Mouse (Mus musculus): ENCODE measurements at regions not wholly inside any gene's neighbourhood (a gene's known extent, or its start where the extent isn't known, plus 50 kb on each side); places are given as distances from the start of the nearest gene placed in this dataset.

DNA sequence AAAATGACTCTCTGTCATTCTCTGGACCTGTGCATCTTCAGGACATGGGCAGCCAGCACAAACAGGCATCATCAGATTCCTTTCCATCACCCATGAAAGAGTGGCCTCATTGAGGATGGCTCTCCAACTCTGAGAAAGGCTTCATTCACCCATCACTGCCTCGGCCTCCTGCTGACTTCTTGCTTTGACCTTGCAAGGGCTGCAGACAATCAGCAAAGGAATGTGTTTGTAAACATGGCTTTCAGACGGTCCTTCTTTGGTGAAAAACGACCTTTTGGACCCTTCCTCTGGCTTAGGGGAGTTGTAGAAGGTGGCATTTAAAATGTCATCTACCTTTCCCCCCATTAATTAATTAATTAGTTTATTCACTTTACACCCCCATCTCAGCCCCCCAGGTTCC lies 134.3 kb downstream of the Moxd1 start:
- no peak for ATAC-seq (replicated peaks; ENCODE audit: insufficient number of reproducible peaks, insufficient read depth, low FRiP score, low read depth)

DNA sequence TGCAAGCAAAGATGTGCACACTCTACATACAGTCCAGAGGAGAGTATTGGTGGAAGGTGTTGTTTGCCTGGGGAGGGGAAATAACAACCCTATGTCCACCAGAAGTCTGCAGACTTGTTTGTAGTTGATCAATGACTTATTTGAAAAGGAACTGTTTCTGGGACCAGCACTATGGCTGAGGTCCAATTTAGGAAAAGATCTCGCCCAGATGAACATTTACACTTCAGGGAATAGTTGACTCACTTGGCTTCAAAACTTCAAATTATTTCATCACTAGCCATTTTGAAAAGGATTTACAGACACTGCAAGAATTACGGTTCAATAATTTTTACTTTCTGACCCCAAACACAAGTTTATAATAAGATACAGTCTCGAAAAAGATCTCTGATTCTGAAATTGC lies 138.1 kb downstream of the Moxd1 start:
- H3K4me3 ChIP-seq = no peak overlapping the region
- 67% methylated on average over 3 of the region's 3 CpGs for WGBS
- no peak for ATAC-seq (replicated peaks; ENCODE audit: insufficient number of reproducible peaks, insufficient read depth, low FRiP score, low read depth)

More for the DNA sequence above, 134.3 kb downstream of the Moxd1 start:
- Histone ChIP-seq H3K4me1 (replicated peaks) (no peaks in the 10 kb centered on the region), H3K9me3 (replicated peaks) (no peaks in the 10 kb centered on the region), H3K4me3 (no peak overlapping the region), H3K27me3 (no peaks in the 10 kb centered on the region), H3K27ac (no peak overlapping the region), H3K4me2 (no peak overlapping the region), H3K36me3 (no peaks in the 10 kb centered on the region), H3K9ac (no peak overlapping the region)
- WGBS = 23% methylated on average over 3 of the region's 3 CpGs

DNA sequence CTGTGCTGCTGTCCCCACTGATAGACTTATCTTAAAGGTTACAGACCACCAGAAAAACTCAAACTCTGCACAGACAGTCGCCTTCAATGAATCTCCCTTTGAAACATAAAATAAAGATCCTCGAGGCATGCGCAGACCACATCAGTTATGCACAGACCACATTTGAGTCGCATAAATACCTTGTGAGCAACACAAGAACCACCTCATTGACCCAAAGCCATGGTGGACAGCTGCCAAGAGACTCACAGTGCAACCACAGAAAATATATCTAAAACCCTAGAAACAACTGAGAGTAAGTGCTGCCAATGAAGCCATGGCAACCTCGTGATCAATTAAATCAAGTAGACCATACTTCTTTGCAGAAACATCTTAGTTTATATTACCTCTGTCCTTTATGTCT lies 142.1 kb downstream of the Moxd1 start:
- WGBS = 65% methylated on average over 5 of the region's 5 CpGs

More for the DNA sequence above, 138.1 kb downstream of the Moxd1 start:
- no peak overlapping the region for H3K9ac ChIP-seq
- no peaks in the 10 kb centered on the region for H3K4me1 ChIP-seq (replicated peaks)
- H3K27ac ChIP-seq = no peak overlapping the region
- H3K4me2 ChIP-seq = no peak overlapping the region
- no peaks in the 10 kb centered on the region for H3K36me3 ChIP-seq
- no peaks in the 10 kb centered on the region for H3K9me3 ChIP-seq (replicated peaks)
- no peaks in the 10 kb centered on the region for H3K27me3 ChIP-seq

DNA sequence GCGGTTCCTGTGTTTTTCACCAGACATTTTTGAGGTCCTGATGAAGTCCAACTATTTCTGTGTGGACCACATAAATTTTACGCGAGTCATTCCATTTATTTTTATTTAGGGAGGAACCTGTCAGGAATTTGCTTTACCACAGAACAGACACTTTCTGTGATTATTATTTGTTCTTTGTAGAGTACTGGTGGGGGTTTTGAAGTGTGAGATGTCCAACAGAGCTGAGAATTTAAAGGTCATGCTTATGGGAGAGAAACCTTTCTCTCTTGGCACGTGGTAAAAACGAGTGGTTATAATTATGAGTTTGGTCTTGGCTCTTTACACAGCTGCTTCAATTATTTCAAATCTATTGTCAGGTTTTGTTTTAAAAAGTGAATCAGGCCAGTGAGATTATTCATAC lies 143.7 kb downstream of the Moxd1 start:
- H3K27me3 ChIP-seq = no peaks in the 10 kb centered on the region
- H3K4me2 ChIP-seq = no peak overlapping the region
- H3K36me3 ChIP-seq = no peaks in the 10 kb centered on the region
- no peak overlapping the region for H3K27ac ChIP-seq
- WGBS = 82% methylated on average over 5 of the region's 5 CpGs
- H3K9ac ChIP-seq = no peak overlapping the region
- H3K4me1 ChIP-seq (replicated peaks) = no peaks in the 10 kb centered on the region
- no peaks in the 10 kb centered on the region for H3K9me3 ChIP-seq (replicated peaks)
- no peak overlapping the region for H3K4me3 ChIP-seq
- ATAC-seq (replicated peaks; ENCODE audit: insufficient number of reproducible peaks, insufficient read depth, low FRiP score, low read depth) = no peak

More for the DNA sequence above, 142.1 kb downstream of the Moxd1 start:
- H3K4me3 ChIP-seq = no peak overlapping the region
- no peaks in the 10 kb centered on the region for H3K9me3 ChIP-seq (replicated peaks)
- no peak overlapping the region for H3K27ac ChIP-seq
- H3K4me1 ChIP-seq (replicated peaks) = no peaks in the 10 kb centered on the region
- H3K36me3 ChIP-seq = no peaks in the 10 kb centered on the region
- ATAC-seq (replicated peaks; ENCODE audit: insufficient number of reproducible peaks, insufficient read depth, low FRiP score, low read depth) = no peak
- no peak overlapping the region for H3K9ac ChIP-seq
- no peak overlapping the region for H3K4me2 ChIP-seq
- H3K27me3 ChIP-seq = no peaks in the 10 kb centered on the region

DNA sequence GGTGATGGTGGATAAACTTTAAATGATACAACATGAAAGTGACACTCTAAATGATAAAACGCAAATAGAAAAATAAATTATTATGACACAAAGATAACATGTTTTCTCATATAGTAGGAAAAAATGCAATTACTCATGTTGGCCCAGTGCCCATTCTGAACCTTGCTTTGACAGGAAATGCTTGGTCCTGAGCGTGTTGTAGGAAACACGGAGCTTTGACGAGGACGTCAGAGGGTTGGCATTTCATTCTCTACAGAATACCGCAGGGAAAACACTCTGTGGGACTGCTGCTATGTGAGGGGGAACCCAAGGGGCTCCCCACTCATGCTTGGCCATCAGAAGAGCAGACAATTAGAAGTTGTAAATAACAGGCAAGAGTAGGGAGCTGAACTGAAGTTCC lies 150.6 kb downstream of the Moxd1 start:
- Histone ChIP-seq H3K4me2 (no peak overlapping the region), H3K27ac (no peak overlapping the region), H3K9me3 (replicated peaks) (no peaks in the 10 kb centered on the region), H3K4me1 (replicated peaks) (peaks cover 4% of the 10 kb centered on the region; the same call in 1 of the 2 replicates), H3K9ac (no peak overlapping the region), H3K36me3 (no peaks in the 10 kb centered on the region), H3K27me3 (no peaks in the 10 kb centered on the region), H3K4me3 (no peak overlapping the region)
- no peak for ATAC-seq (replicated peaks; ENCODE audit: insufficient number of reproducible peaks, insufficient read depth, low FRiP score, low read depth)
- WGBS = 33% methylated on average over 6 of the region's 6 CpGs

DNA sequence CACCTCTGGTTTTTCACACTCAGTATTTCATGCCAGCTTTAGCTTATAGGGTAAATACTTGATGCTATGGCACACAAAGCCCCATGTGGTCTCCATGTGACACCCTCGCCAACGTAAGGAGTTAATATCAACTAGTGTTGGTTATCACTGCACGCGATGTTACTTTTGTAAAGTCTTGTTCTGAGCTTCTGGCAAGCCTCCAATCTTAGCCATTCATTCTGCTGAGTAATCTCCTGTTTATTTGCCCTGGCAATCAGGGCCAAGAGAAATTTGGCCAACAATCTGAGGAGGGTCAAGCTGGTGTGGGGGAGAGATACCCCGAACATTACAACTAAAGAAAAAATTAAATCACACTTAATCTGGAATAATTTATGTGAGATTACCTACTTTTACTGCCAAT lies 156.0 kb downstream of the Moxd1 start:
- H3K4me3 ChIP-seq = no peak overlapping the region
- H3K4me2 ChIP-seq = no peak overlapping the region
- H3K27ac ChIP-seq = no peak overlapping the region
- no peak for ATAC-seq (replicated peaks; ENCODE audit: insufficient number of reproducible peaks, insufficient read depth, low FRiP score, low read depth)
- no peak overlapping the region for H3K9ac ChIP-seq
- H3K4me1 ChIP-seq (replicated peaks) = peaks cover 4% of the 10 kb centered on the region
- H3K27me3 ChIP-seq = no peaks in the 10 kb centered on the region
- H3K36me3 ChIP-seq = no peaks in the 10 kb centered on the region
- no peaks in the 10 kb centered on the region for H3K9me3 ChIP-seq (replicated peaks)
- WGBS = 38% methylated on average over 5 of the region's 5 CpGs

DNA sequence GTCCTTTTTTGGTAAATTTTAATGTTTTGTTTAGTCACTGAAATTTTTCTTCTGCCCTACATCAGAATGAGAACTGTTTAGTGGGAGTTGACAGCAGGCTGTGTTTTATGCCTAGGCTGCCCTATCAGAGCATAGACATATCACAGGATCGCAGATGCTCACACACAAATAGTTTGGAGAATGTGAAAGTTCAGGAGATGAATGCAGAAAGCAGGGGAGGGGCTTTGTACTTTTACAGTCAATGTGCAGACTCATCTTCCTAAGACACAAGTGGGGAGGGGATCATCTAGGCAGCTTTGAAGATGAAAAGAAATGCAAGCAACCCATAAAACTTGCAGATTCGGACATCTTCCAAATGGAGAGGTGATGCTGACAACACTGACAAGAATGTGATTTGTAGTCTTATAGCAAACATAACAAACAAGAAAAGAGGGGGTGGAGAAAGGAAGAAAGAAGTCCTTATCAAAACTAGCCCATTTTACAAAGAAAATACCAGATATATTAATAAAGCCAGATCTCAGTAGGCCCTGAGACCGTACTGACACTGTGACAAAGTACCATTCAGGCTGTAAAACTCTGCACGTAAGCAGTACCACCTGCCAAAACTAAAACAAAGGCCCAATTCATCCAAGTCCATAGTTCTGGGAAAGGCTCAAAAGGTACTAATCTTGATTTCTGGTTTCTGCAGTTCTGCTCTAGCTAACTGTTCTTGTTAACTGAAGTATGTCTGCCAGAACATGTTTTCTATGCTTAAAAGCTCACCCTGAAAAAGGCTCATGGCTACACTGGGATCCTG lies 157.4 kb downstream of the Moxd1 start:
- no peaks in the 10 kb centered on the region for H3K27me3 ChIP-seq
- no peak for ATAC-seq (replicated peaks; ENCODE audit: insufficient number of reproducible peaks, insufficient read depth, low FRiP score, low read depth)
- H3K4me1 ChIP-seq (replicated peaks) = peaks cover 4% of the 10 kb centered on the region
- H3K27ac ChIP-seq = peak overlapping the region; percentile 24; the same call in 1 of the 2 replicates
- H3K4me2 ChIP-seq = no peak overlapping the region
- no peaks in the 10 kb centered on the region for H3K36me3 ChIP-seq
- H3K9ac ChIP-seq = no peak overlapping the region
- 60% methylated on average over 4 of the region's 4 CpGs for WGBS
- no peaks in the 10 kb centered on the region for H3K9me3 ChIP-seq (replicated peaks)
- H3K4me3 ChIP-seq = no peak overlapping the region

DNA sequence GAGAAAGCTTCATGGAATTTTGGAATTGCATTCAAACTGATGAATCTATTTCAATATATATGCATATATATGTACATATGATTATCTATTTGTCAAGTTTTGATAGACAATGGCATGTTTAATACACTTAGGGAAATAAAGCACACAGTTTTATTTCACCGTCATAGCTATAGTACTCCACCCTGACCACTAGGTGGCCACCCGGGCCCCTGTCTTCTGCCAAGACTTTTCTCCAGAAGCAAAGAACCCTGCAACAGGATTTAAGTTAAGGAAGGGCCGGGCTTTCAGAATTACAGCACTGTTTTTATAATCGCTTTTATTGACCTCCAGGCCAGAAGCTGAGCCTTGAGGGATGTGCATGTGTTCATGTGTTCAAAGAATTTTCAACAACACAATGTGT lies 158.6 kb downstream of the Moxd1 start:
- Histone ChIP-seq H3K4me2 (no peak overlapping the region), H3K9ac (no peak overlapping the region), H3K9me3 (replicated peaks) (no peaks in the 10 kb centered on the region), H3K4me3 (no peak overlapping the region), H3K27ac (no peak overlapping the region), H3K36me3 (no peaks in the 10 kb centered on the region), H3K4me1 (replicated peaks) (peaks cover 4% of the 10 kb centered on the region), H3K27me3 (no peaks in the 10 kb centered on the region)
- no peak for ATAC-seq (replicated peaks; ENCODE audit: insufficient number of reproducible peaks, insufficient read depth, low FRiP score, low read depth)
- 36% methylated on average over 4 of the region's 4 CpGs for WGBS

DNA sequence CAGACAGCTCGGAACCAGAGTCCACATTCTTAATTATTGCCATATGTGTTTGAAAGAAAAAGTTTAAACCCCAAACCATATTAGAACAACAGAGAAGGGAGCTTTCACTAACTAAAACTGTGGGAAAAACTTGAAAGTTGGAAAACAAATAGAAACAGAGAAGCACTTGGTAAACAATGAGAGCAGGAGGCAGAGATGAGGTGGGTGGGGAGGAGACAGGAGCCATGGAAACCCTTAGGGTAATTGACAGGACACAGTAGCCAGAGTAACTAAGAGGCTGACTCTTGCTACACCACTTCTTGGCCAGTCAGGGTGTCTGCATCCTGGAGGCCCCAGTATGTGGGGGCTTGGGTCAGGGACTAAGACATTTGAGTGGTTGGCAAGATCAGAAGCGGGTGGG lies 160.7 kb downstream of the Moxd1 start:
- no peak overlapping the region for H3K4me3 ChIP-seq
- WGBS = 77% methylated on average over 2 of the region's 2 CpGs
- no peaks in the 10 kb centered on the region for H3K27me3 ChIP-seq

DNA sequence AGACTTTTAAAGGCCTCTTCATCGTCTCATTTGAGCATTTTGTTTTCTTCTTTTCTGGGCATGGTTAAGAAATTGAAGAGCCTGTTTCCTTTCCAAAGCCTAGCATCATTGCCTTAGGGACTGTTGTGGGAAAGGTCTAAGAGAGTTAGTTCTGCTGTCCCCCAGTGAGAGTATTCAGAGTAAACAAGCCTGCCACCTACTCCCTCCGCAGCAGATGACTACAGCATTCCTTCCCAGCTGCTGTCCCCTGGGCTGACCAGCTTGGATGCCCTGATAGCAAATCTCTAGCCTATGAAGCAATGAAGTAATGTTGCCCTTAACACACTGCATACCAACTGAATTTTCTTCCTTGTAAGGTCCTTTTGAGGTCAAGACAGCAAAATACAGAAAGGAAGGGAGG lies 164.9 kb downstream of the Moxd1 start:
- no peak overlapping the region for H3K4me3 ChIP-seq
- ATAC-seq (replicated peaks; ENCODE audit: insufficient number of reproducible peaks, insufficient read depth, low FRiP score, low read depth) = no peak
- H3K4me1 ChIP-seq (replicated peaks) = no peaks in the 10 kb centered on the region
- no peak overlapping the region for H3K4me2 ChIP-seq
- H3K9me3 ChIP-seq (replicated peaks) = no peaks in the 10 kb centered on the region
- no peaks in the 10 kb centered on the region for H3K36me3 ChIP-seq
- 37% methylated on average over 2 of the region's 2 CpGs for WGBS
- H3K27ac ChIP-seq = no peak overlapping the region
- H3K9ac ChIP-seq = no peak overlapping the region
- H3K27me3 ChIP-seq = no peaks in the 10 kb centered on the region

More for the DNA sequence above, 160.7 kb downstream of the Moxd1 start:
- no peak for ATAC-seq (replicated peaks; ENCODE audit: insufficient number of reproducible peaks, insufficient read depth, low FRiP score, low read depth)
- no peaks in the 10 kb centered on the region for H3K9me3 ChIP-seq (replicated peaks)
- H3K36me3 ChIP-seq = no peaks in the 10 kb centered on the region
- H3K27ac ChIP-seq = no peak overlapping the region
- no peak overlapping the region for H3K9ac ChIP-seq
- H3K4me2 ChIP-seq = no peak overlapping the region
- H3K4me1 ChIP-seq (replicated peaks) = peaks cover 3% of the 10 kb centered on the region

DNA sequence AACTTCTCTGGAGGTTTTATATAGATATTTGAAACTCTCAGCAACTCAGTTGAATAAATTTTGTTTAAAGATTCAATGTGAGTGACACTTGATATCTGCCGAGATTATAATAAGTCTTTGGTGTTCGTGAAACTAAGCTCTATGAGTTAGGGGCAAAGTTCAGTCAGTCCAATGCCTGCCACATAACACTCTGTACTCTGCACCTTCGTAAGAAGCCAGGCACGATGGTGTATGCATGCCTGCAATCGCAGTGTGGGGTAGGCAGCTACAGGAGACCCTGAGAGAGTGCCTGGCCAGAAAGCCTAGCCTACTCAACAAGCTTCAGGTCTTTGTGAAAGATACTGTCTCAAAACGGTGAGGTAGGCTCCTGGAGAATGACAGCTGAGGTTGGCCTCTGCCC lies 167.7 kb downstream of the Moxd1 start:
- no peak for ATAC-seq (replicated peaks; ENCODE audit: insufficient number of reproducible peaks, insufficient read depth, low FRiP score, low read depth)
- Histone ChIP-seq H3K4me1 (replicated peaks) (no peaks in the 10 kb centered on the region), H3K27ac (no peak overlapping the region), H3K36me3 (no peaks in the 10 kb centered on the region), H3K27me3 (no peaks in the 10 kb centered on the region), H3K4me3 (no peak overlapping the region), H3K9ac (no peak overlapping the region), H3K9me3 (replicated peaks) (no peaks in the 10 kb centered on the region), H3K4me2 (no peak overlapping the region)
- 71% methylated on average over 6 of the region's 6 CpGs for WGBS

DNA sequence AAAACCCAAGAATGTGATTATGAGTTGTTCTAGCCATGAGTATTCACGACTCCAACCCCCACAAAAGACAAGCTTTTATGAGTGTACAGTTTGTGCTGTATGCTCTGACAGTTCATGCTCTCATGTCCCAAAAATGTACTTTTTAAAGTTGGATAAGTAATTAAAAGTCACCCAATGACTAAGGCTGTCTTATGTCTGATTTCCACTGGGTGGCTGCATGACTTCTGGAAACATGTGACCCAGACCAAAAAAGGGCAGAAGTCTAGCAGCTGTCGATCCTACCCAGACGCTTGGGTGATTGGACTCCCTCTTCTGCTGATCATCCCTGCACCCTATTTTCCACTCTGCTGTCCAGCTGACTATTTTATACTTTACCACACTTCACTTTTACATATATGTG lies 168.7 kb downstream of the Moxd1 start:
- Histone ChIP-seq H3K4me3 (no peak overlapping the region), H3K36me3 (no peaks in the 10 kb centered on the region), H3K27me3 (no peaks in the 10 kb centered on the region), H3K4me2 (no peak overlapping the region), H3K27ac (no peak overlapping the region), H3K9me3 (replicated peaks) (no peaks in the 10 kb centered on the region), H3K4me1 (replicated peaks) (no peaks in the 10 kb centered on the region), H3K9ac (no peak overlapping the region)
- 54% methylated on average over 3 of the region's 3 CpGs for WGBS
- ATAC-seq (replicated peaks; ENCODE audit: insufficient number of reproducible peaks, insufficient read depth, low FRiP score, low read depth) = no peak

Measured in heart, embryonic 15.5 days (tissue).